Mouse (Mus musculus) G1E (cell line): ENCODE measurements around the gene Gzmm. TPM values are rescaled to one million over a fixed set of nuclear protein-coding genes. Genes with fewer than 3 reads are reported as not detected.

Source experiments
- ATAC-seq: 2 replicates; pipeline ENCODE4 v1.8.0; 2016; ENCODE audit warnings: mild to moderate bottlenecking; ENCODE audit not compliant: insufficient number of reproducible peaks, poor library complexity, low FRiP score, severe bottlenecking; ENCODE audit errors: extremely low read depth
- DNase-seq: peaks from one replicate; pipeline ENCODE4 v3.0.0; 2012; ENCODE audit warnings: low spot score
- H3K27me3 ChIP-seq: 2 replicates; pipeline ENCODE4 v1.6.1; 2012; ENCODE audit warnings: mild to moderate bottlenecking, low read length, inconsistent platforms; ENCODE audit not compliant: insufficient read depth
- H3K36me3 ChIP-seq: replicated peaks from 2 replicates; pipeline ENCODE3; 2012; ENCODE audit warnings: mild to moderate bottlenecking, inconsistent platforms
- H3K4me1 ChIP-seq: 2 replicates; pipeline ENCODE4 v1.6.1; 2012; ENCODE audit warnings: low read depth, low read length, inconsistent platforms, mixed read lengths; ENCODE audit not compliant: insufficient read depth
- H3K4me3 ChIP-seq: 2 replicates; pipeline ENCODE4 v1.5.1; 2012; ENCODE audit warnings: low read depth, mild to moderate bottlenecking, inconsistent platforms, low read length, moderate library complexity, mixed read lengths
- H3K9me3 ChIP-seq: replicated peaks from 2 replicates; pipeline ENCODE4 v1.6.1; 2012; ENCODE audit warnings: inconsistent platforms
- CTCF ChIP-seq: IDR thresholded peaks from 2 replicates; pipeline ENCODE4 v1.5.1; 2012; ENCODE audit warnings: low read depth, low read length, inconsistent platforms, mixed read lengths
- GATA1 ChIP-seq: IDR thresholded peaks from 2 replicates; pipeline ENCODE4 v1.6.1; 2012; ENCODE audit warnings: borderline replicate concordance, low read length, inconsistent platforms, mixed read lengths
- GATA2 ChIP-seq: IDR thresholded peaks from 2 replicates; pipeline ENCODE4 v1.6.1; 2012; ENCODE audit warnings: low read depth, low read length, inconsistent platforms, borderline replicate concordance
- POLR2AphosphoS5 ChIP-seq: IDR thresholded peaks from 2 replicates; pipeline ENCODE4 v1.6.1; 2012; ENCODE audit warnings: low read depth, low read length, inconsistent platforms; ENCODE audit not compliant: insufficient replicate concordance
- TAL1 ChIP-seq: conservative IDR thresholded peaks from 2 replicates; pipeline ENCODE4 v1.6.1; 2012; ENCODE audit warnings: low read depth, low read length, inconsistent platforms, mixed read lengths
- polyA plus RNA-seq: library from polyadenylated mRNA; stranded (reverse); fragments of >175 nt; gene quantifications from 2 replicates; pipeline ENCODE4 v1.2.3, GENCODE M21; 2012
- total RNA-seq, 2 experiments: library from RNA; stranded (forward) in 1 of 2; stranded (reverse) in 1 of 2; fragments of 200-1000 nt in 1 of 2; fragments of >200 nt in 1 of 2; fragmentation: Nextera tagmentation in 1 of 2; gene quantifications; 2 replicates each; pipeline ENCODE4 v1.2.3; 2014 to 2017

Gene Gzmm
- total and polyA plus RNA-seq, 3 experiments = 0.28 to 0.33 TPM; not detected in 1

- ATAC-seq = no peak
- H3K9me3 ChIP-seq = no peaks in the 10 kb centered on the region
- TF ChIP-seq GATA1 (no peak), CTCF (peak; percentile 53; the same call in 1 of the 2 replicates), GATA2 (no peak), TAL1 (no peak), POLR2AphosphoS5 (no peak)
- H3K4me3 ChIP-seq = no peak overlapping the region
- H3K36me3 ChIP-seq = no peaks in the 10 kb centered on the region
- DNase-seq = no peak
- H3K27me3 ChIP-seq = peaks cover 35% of the 10 kb centered on the region
- H3K4me1 ChIP-seq = peaks cover 10% of the 10 kb centered on the region
Measured at GRCm38 (mm10) chr10:79660298-79660697, 28.5 kb upstream of the Gzmm start.

GRCm38 (mm10) chr10:79661861-79662260 lies 27.0 kb upstream of the Gzmm start:
- Histone ChIP-seq H3K9me3 (no peaks in the 10 kb centered on the region), H3K4me1 (peaks cover 10% of the 10 kb centered on the region), H3K36me3 (no peaks in the 10 kb centered on the region), H3K4me3 (peak overlapping the region; percentile 52; the same call in 1 of the 2 replicates), H3K27me3 (peaks cover 39% of the 10 kb centered on the region)
- ATAC-seq (no peak), DNase-seq (no peak)
- TF ChIP-seq GATA2 (no peak), GATA1 (no peak), TAL1 (no peak), CTCF (no peak), POLR2AphosphoS5 (no peak)

GRCm38 (mm10) chr10:79664131-79664665 lies 24.6 kb upstream of the Gzmm start, which contains the start of gene Madcam1:
Gene Madcam1, plus strand, starts transcription at chr10:79664559.
- Histone ChIP-seq H3K36me3 (no peaks in the 10 kb centered on the region), H3K27me3 (peaks cover 34% of the 10 kb centered on the region), H3K9me3 (no peaks in the 10 kb centered on the region), H3K4me1 (peaks cover 18% of the 10 kb centered on the region), H3K4me3 (no peak within 1 kb of the TSS)
- ATAC-seq = 0 out of 2 replicates have a peak, but pooled peaks have one; percentile 18
- TF ChIP-seq TAL1 = no peak
- no peak for TF ChIP-seq POLR2AphosphoS5
- TF ChIP-seq CTCF = peak; percentile 98
- no peak for TF ChIP-seq GATA1
- peak; percentile 63 for DNase-seq

DNA sequence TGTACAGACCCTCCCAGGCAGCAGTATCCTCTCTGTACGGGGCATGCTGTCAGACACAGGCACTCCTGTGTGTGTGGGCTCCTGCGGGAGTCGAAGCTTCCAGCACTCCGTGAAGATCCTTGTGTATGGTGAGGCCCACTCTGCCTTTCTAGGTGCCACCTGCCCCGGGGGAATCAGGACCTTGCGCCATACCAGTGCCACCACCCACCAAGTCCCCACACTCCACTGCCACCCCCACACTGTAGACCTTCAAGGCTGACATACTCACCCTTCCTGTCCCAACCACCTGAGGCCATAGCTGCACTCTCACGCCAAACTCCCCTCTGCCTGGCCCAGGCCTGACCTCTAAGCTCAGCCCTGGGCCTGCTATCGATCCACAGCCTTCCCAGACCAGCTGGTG lies 23.8 kb upstream of the Gzmm start:
- Histone ChIP-seq H3K4me1 (peaks cover 21% of the 10 kb centered on the region), H3K4me3 (no peak overlapping the region), H3K9me3 (no peaks in the 10 kb centered on the region), H3K27me3 (peaks cover 34% of the 10 kb centered on the region), H3K36me3 (no peaks in the 10 kb centered on the region)
- TF ChIP-seq POLR2AphosphoS5 = no peak
- no peak for TF ChIP-seq CTCF
- no peak for TF ChIP-seq TAL1
- no peak for TF ChIP-seq GATA2
- ATAC-seq (no peak), DNase-seq (no peak)

GRCm38 (mm10) chr10:79666493-79666892 lies 22.3 kb upstream of the Gzmm start:
- peaks cover 28% of the 10 kb centered on the region for H3K27me3 ChIP-seq
- TF ChIP-seq GATA1 (no peak), GATA2 (no peak), POLR2AphosphoS5 (no peak), CTCF (no peak)
- H3K36me3 ChIP-seq = peaks cover 5% of the 10 kb centered on the region
- H3K4me1 ChIP-seq = peaks cover 31% of the 10 kb centered on the region
- H3K4me3 ChIP-seq = no peak overlapping the region
- DNase-seq (no peak), ATAC-seq (no peak)
- no peaks in the 10 kb centered on the region for H3K9me3 ChIP-seq

DNA sequence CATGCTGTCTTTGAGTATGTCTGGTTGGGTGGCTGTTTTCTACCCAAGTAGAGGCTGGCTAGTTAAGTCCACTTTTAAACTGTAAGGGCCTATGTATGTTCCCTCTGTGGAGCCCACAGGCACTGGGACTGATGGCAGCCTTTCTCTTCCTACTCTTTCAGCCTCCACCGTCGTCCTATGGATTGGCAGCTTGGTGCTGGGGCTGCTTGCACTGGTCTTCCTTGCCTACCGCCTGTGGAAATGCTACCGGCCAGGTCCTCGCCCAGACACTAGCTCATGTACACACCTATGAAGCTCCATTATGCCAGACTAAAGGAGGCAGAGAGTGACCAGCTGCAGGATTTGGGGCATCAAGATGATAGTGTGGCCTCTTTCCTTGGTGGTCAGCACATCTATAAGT lies 20.7 kb upstream of the Gzmm start:
- Histone ChIP-seq H3K4me3 (no peak overlapping the region), H3K27me3 (peaks cover 19% of the 10 kb centered on the region), H3K9me3 (no peaks in the 10 kb centered on the region), H3K4me1 (peaks cover 34% of the 10 kb centered on the region), H3K36me3 (peaks cover 18% of the 10 kb centered on the region)
- DNase-seq (no peak), ATAC-seq (no peak)
- no peak for TF ChIP-seq TAL1
- no peak for TF ChIP-seq GATA1
- TF ChIP-seq GATA2 = no peak
- no peak for TF ChIP-seq CTCF
- no peak for TF ChIP-seq POLR2AphosphoS5
